Mouse (Mus musculus) embryonic stem cell, embryonic (primary cell): ENCODE results near the gene Ppp1r9b.

ENCODE experiments used
- CTCF ChIA-PET, 4 experiments: fragments of 300-600 bp in 2 of 4; fragments of 350-600 bp in 2 of 4; sonication (Branson Sonifier 250); formaldehyde crosslinking; loops; one replicate each; lab custom pipeline; 2022; ENCODE audit warnings: inconsistent platforms in 2 of 4; lab: Charles Lee
- POLR2A ChIA-PET, 4 experiments: fragments of 300-600 bp in 2 of 4; fragments of 350-600 bp in 2 of 4; sonication (Branson Sonifier 250); formaldehyde crosslinking; loops; one replicate each; lab custom pipeline; 2022; ENCODE audit warnings: antibody characterized with exemption in 4 of 4, inconsistent platforms in 1 of 4; lab: Charles Lee

The Ppp1r9b gene

GRCm38 (mm10) chr11:95012075-95012474 lies 21.2 kb downstream of the Ppp1r9b start:
- ChIA-PET POLR2A (interaction anchor here in 1 of 4 experiments (1.4 kb wide), 1 partner anchor 19 kb away, joined by 3 read pairs; no protein-coding TSS in a partner anchor), CTCF (interaction anchor here in 3 of 4 experiments (0.5 to 1.8 kb wide), 8 partner anchors 10 to 202 kb away, joined by 3 to 7 read pairs (median 4); no protein-coding TSS in a partner anchor)

- POLR2A ChIA-PET = interaction anchor here in 1 of 4 experiments (1.4 kb wide), 1 partner anchor 19 kb away, joined by 3 read pairs; no protein-coding TSS in a partner anchor
These were observed 21.7 kb downstream of the Ppp1r9b start for GRCm38 (mm10) chr11:95012487-95012886.

GRCm38 (mm10) chr11:95015484-95015883 lies 24.6 kb downstream of the Ppp1r9b start:
- CTCF ChIA-PET = interaction anchor here in 2 of 4 experiments (0.6 to 2.8 kb wide), 3 partner anchors 15 to 46 kb away, joined by 3 to 13 read pairs (median 3); no protein-coding TSS in a partner anchor
- POLR2A ChIA-PET = interaction anchor here in 1 of 4 experiments (0.5 kb wide), 1 partner anchor 50 kb away, joined by 4 read pairs; no protein-coding TSS in a partner anchor

More at GRCm38 (mm10) chr11:95012487-95012886, 21.7 kb downstream of the Ppp1r9b start:
- CTCF ChIA-PET = interaction anchor here in 3 of 4 experiments (0.5 to 1.8 kb wide), 4 partner anchors 10 to 202 kb away, joined by 3 to 7 read pairs (median 3); no protein-coding TSS in a partner anchor

DNA sequence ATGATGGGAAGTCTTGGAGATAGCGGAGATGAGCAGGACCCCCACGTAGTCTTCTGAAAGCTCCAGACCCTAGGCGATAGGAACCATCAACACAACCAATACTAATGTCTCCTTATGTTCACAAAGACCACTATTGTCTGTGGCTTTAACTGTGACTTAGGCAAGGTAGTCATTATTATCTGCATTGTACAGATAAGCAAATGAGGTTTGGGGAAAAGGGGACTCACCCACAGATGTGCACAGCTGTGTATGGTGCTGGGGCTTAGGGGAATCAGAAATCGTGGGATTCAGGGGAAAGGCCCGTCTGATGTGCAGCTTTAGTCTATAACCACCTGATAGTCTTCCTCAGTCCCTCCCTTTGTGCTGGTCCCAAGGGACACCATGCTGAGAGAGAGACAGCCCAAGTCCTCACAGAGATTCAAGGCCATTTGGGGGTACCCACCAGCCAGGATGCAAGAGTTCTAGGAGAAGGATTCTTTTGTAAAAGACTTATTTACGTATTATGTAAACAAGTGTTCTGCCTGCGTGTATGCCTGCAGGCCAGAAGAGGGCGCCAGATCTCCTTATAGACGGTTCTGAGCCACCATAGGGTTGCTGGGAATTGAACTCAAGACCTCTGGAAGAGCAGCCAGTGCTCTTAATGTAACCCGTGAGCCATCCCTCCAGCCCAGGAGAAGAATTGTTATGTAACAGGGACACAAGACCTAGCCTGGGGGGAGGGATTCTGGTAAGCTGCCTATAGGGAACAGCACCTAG lies 31.6 kb downstream of the Ppp1r9b start:
- POLR2A ChIA-PET = interaction anchor here in 2 of 4 experiments (1.0 to 2.0 kb wide), 2 partner anchors 19 to 20 kb away, joined by 3 to 5 read pairs; no protein-coding TSS in a partner anchor
- CTCF ChIA-PET = interaction anchor here in 3 of 4 experiments (0.7 to 2.3 kb wide), 11 partner anchors 10 to 229 kb away, joined by 3 to 13 read pairs (median 3); no protein-coding TSS in a partner anchor

GRCm38 (mm10) chr11:95023481-95023880 lies 32.6 kb downstream of the Ppp1r9b start:
- ChIA-PET CTCF (interaction anchor here in 3 of 4 experiments (0.7 to 2.3 kb wide), 3 partner anchors 18 to 172 kb away, joined by 3 to 13 read pairs (median 3); no protein-coding TSS in a partner anchor), POLR2A (interaction anchor here in 1 of 4 experiments (1.8 kb wide), 1 partner anchor 10 kb away, joined by 5 read pairs; no protein-coding TSS in a partner anchor)

DNA sequence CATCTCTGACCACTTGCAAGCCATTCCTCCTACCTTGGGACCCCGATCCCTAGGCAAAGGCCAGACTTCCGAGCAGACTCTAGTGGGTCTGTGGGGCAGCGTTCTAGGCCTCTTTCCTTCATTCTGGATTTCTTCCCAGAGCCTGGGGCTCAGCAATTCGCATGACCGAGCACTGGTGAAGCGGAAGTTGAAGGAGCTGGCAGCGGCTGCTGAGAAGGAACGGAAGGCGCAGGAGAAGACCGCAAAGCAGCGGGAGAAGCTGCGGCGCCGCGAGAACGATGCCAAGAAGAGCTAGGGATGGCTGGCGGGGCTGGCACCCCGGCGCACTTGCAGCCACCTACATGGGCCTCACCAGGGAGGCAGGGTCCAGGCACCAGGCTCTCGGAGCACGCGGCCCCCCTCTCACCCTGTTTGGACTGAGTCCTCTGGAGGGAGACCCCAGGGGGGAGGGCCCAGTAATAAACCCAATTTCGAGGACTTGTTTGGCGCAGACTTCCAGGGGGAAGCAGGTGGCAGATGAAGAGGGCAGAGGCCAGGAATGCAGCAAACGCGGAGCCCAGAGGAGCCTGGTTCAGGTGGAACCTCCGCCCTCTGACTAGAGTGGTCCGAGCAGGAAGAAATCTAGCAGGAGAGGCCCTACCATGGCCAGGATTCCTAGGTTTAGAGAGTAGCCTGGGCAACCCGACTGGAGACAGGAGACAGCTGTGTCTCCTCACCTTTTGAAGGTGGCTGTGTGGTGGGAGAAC lies 33.8 kb downstream of the Ppp1r9b start:
- POLR2A ChIA-PET = interaction anchor here in 3 of 4 experiments (0.6 to 1.8 kb wide), 8 partner anchors 9 to 89 kb away, joined by 3 to 5 read pairs (median 4); no protein-coding TSS in a partner anchor
- CTCF ChIA-PET = interaction anchor here in 3 of 4 experiments (0.6 to 1.7 kb wide), 7 partner anchors 8 to 227 kb away, joined by 3 to 6 read pairs (median 4); partner anchors contain the start of gene Pdk2 (in 2 of the 3)

DNA sequence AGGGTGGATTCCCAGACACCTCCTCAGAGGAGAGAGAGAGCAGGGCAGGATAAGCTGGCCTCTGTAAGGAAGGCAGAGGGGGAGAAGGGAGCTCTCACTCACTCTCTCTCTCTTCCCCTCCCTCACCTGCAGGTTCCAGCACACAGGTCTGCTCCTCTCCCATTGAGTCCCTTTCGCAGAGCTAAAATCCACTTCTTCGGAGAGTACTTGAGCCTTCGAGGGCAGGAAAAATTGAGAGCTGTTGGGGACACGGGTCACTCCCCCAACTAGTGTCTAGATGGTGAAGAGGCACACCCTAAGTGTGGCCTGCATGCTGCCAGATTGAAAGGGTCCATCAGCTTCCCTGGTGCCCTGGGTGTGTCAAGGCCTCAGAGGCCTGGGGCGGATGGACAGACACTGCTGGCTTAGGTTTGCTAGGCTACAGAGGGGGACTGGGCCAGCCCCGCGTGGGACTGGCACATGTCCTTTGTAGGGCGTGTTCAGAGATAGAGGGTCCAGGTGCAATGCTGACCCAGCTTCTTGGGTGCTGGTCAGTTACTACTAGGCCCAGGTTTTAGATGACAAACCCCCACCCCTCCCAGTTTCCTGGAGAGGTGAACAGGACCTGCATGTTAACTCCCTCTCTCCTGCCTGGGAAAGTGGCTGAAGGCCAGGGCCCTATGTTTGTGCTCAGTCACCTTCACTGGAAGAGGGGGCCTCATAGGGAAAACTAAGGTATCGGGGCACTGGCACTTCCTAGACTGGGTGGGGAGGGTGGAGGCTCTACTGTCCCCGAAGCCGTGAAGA lies 34.6 kb downstream of the Ppp1r9b start:
- POLR2A ChIA-PET = interaction anchor here in 3 of 4 experiments (0.9 to 1.8 kb wide), 8 partner anchors 8 to 88 kb away, joined by 3 to 5 read pairs (median 4); partner anchors contain the start of gene Ppp1r9b (in 1 of the 3)
- CTCF ChIA-PET = interaction anchor here in 3 of 4 experiments (0.6 to 1.7 kb wide), 6 partner anchors 8 to 227 kb away, joined by 3 to 6 read pairs (median 4); partner anchors contain the start of gene Pdk2 (in 2 of the 3)

DNA sequence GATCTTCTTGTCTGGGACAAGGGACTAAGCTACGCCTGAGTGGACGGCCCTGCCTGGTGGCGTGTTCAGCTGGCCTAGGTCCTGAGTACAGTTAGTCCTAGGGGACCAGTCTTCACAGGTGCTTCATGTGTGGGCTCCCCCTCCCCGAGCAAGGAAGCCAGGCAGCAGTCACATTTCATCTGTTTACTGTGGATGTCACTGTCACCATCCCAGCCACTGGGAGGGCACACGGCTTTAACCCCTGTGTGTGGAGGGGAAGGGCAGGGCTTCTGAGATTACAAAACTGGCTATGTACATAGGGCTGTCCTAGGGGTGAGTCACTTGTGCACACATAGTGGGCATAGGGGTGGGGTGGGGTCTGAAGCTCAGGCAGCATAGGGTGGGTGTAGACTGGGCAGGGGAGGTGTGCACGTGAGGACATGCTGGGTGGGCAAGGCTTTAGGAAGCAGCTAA lies 35.3 kb downstream of the Ppp1r9b start:
- POLR2A ChIA-PET = interaction anchor here in 1 of 4 experiments (1.2 to 1.9 kb wide), 2 partner anchors 7 to 35 kb away, joined by 3 to 5 read pairs; partner anchors contain the start of gene Ppp1r9b

DNA sequence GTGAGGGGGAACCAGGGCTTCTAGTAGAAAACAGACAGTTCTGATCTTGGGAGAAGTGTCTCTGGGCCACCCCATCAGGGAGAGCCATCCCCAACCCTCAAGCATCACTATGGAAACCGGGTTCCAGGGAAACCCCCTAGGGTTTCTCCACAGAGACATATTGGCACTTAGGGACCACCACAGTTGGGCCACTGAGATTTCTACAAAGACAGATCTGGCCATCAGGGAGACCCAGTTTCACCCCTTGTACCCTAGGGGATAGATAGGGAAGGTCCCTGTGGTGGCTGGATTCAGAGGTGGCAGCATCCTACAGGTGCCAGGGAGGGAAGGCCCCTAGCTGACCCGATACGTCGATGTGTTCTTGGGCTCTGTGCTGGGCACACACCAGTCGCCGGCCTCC lies 36.0 kb downstream of the Ppp1r9b start:
- POLR2A ChIA-PET = interaction anchor here in 1 of 4 experiments (1.9 kb wide), 1 partner anchor 8 kb away, joined by 5 read pairs; no protein-coding TSS in a partner anchor
- CTCF ChIA-PET = interaction anchor here in 1 of 4 experiments (0.6 kb wide), 1 partner anchor 218 kb away, joined by 4 read pairs; no protein-coding TSS in a partner anchor

More for the DNA sequence above, 35.3 kb downstream of the Ppp1r9b start:
- CTCF ChIA-PET = interaction anchor here in 1 of 4 experiments (0.6 kb wide), 1 partner anchor 219 kb away, joined by 4 read pairs; no protein-coding TSS in a partner anchor

DNA sequence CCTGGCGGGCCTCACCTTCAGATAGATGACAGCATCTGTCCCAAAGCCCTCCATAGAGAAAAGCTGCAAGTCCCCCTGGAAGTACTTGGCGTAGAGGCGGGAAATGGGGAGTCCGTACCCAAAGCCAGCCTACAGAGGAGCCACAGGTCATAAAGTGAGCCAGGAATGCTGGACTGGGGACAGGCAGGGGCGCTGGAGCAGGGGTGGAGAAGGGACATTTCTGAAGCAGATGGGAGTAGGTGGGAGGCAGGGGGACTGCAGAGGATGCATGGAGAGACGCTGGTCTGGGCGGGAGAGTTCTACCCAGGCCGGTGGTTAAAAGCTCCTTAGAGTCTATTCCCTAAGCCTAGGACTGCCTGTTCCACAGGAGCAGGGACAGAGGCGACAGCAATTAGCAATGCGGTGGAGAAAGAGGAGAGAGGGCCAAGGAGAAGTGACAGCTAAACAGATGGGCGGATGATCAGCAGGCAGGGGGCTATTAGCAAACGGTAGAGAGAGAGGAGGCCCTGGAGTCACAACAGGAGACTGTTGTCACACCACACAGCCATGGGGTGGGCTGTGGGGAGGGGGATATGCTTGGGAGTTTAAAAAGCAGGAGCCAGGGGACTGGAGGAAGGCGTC lies 37.1 kb downstream of the Ppp1r9b start:
- ChIA-PET POLR2A (interaction anchor here in 1 of 4 experiments (0.5 to 1.9 kb wide), 2 partner anchors 9 to 41 kb away, joined by 3 to 5 read pairs; no protein-coding TSS in a partner anchor), CTCF (interaction anchor here in 1 of 4 experiments (1.0 kb wide), 1 partner anchor 14 kb away, joined by 3 read pairs; no protein-coding TSS in a partner anchor)

GRCm38 (mm10) chr11:95032945-95033344 lies 42.1 kb downstream of the Ppp1r9b start:
- ChIA-PET POLR2A (interaction anchor here in 3 of 4 experiments (0.5 to 1.6 kb wide), 16 partner anchors 8 to 745 kb away, joined by 3 to 5 read pairs (median 3); no protein-coding TSS in a partner anchor), CTCF (interaction anchor here (0.6 to 2.2 kb wide), 24 partner anchors 8 to 662 kb away, joined by 3 to 19 read pairs (median 4); no protein-coding TSS in a partner anchor)

- ChIA-PET CTCF (interaction anchor here in 3 of 4 experiments (0.5 to 2.2 kb wide), 25 partner anchors 9 to 662 kb away, joined by 3 to 19 read pairs (median 4); no protein-coding TSS in a partner anchor), POLR2A (interaction anchor here (0.5 to 1.6 kb wide), 17 partner anchors 8 to 1091 kb away, joined by 3 to 5 read pairs (median 3); partner anchors contain the start of gene Ppp1r9b (in 1 of the 4))
These were observed 42.8 kb downstream of the Ppp1r9b start for GRCm38 (mm10) chr11:95033617-95034016.

- ChIA-PET CTCF (interaction anchor here in 1 of 4 experiments (0.6 kb wide), 1 partner anchor 47 kb away, joined by 3 read pairs; no protein-coding TSS in a partner anchor), POLR2A (interaction anchor here in 1 of 4 experiments (0.6 kb wide), 1 partner anchor 443 kb away, joined by 10 read pairs; no protein-coding TSS in a partner anchor)
These were observed 44.1 kb downstream of the Ppp1r9b start for GRCm38 (mm10) chr11:95034902-95035301.

DNA sequence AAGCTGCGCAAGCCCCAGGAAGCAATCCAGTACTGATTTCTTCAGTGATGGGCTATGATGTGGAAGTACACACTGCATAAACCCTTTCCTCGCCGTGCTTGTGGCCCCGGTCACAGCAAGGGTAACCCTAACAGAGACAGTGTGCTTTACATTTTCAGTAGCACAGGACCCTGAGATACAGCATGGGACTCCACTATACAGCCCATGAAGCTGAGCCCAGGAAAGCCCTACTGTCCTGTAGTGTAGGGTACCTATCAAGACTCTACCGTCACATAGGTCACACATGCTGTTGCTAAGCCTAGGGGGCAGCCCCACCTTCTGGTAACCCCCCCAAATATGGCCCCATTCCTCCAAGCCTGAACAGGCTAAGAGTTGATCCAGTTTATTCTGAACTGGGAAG lies 45.7 kb downstream of the Ppp1r9b start:
- POLR2A ChIA-PET = no interaction called here

DNA sequence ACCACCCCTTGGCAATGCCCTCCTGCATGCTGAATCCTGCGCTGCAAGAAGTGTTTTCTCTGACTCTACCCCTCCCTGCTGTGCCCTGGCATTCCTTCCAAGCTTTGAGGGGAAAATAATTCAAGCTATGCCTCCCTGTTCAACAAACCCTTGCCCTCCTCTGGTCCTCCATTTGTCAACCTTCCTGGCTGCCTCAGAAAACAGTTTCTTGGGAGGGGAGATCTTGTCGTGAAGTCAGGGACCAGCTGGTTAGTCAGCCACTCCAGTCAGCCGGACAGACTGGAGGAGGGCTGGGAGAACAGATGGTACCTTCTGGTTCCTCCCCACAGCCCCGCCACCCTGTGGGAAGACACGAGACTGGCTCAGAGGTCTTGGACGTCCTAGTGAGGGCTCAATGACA lies 46.5 kb downstream of the Ppp1r9b start:
- POLR2A ChIA-PET = no interaction called here
- CTCF ChIA-PET = no interaction called here

More for the DNA sequence above, 45.7 kb downstream of the Ppp1r9b start:
- CTCF ChIA-PET = interaction anchor here in 1 of 4 experiments (0.6 kb wide), 1 partner anchor 100 kb away, joined by 4 read pairs; no protein-coding TSS in a partner anchor
